Mouse (Mus musculus) testis, adult 2 months (tissue): ENCODE results near the gene Wsb2.

Experiments used
- CTCF ChIP-seq: fragments of 200-500 bp; IDR thresholded peaks from 2 replicates; pipeline ENCODE4 v1.5.1; 2012; ENCODE audit warnings: low read depth, mild to moderate bottlenecking, inconsistent platforms, low read length, moderate library complexity; ENCODE audit not compliant: control insufficient read depth, insufficient read depth, insufficient replicate concordance
- POLR2A ChIP-seq: fragments of 200-500 bp; IDR thresholded peaks from 2 replicates; pipeline ENCODE4 v1.6.1; 2012; ENCODE audit warnings: low read depth, mild to moderate bottlenecking, inconsistent platforms, low read length, moderate library complexity; ENCODE audit not compliant: control insufficient read depth

DNA sequence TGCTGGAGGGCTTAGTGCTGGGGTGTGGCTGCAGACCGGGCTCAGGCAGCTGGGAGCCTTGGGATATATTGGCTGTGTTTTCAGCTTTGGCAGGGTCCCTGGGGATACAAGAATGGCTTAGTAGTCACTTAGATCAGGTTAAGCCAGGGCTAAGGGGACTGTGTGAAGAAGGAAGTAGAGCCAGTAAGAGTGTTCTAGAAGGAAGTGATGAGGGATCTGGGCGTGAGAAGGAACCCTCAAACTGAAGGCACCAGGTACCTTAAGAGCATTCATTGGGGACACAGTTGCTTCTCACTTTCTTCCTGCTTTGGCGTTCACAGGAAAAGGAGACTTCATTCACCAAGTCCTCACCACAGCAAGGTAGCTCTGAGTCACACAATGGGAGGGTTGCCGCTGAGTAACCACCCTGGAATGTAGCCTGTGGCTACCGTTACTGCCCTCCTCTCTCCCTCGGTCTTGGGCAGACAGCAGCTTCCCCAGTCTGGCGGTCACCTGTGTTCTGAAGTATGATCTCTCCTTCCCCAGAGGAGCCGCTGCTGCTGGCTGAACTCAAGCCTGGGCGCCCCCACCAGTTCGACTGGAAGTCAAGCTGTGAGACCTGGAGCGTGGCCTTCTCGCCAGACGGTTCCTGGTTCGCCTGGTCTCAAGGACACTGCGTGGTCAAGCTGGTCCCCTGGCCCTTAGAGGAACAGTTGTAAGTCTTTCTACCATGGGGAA is 6.1 kb downstream of the Wsb2 start:
- TF ChIP-seq CTCF (no peak), POLR2A (no peak)
